Mouse (Mus musculus) ovary, adult 18-20 months (tissue): ENCODE measurements around the gene Evx1.
"Not testable (repeated sequence)": the region's sequence is repeated elsewhere in the genome, so short reads cannot be mapped to it uniquely, and the experiment has no call there.

Experiments
- DNase-seq: peaks from one replicate; pipeline ENCODE4 v3.0.0; 2022; ENCODE audit warnings: low spot score, mixed read lengths

The Evx1 gene

GRCm38 (mm10) chr6:52321826-52322315, 8.6 kb downstream of the Evx1 start:
- no peak for DNase-seq

- DNase-seq, result no peak
Observed at GRCm38 (mm10) chr6:52322721-52323215, 9.5 kb downstream of the Evx1 start.

GRCm38 (mm10) chr6:52323292-52323691, 10.0 kb downstream of the Evx1 start:
- DNase-seq, result no peak

- no peak for DNase-seq
Observed at GRCm38 (mm10) chr6:52324061-52324460, 10.8 kb downstream of the Evx1 start.

- not testable (repeated sequence) for DNase-seq
Observed at GRCm38 (mm10) chr6:52346816-52347215, 33.5 kb downstream of the Evx1 start.

GRCm38 (mm10) chr6:52366021-52366420, 52.7 kb downstream of the Evx1 start:
- DNase-seq, result no peak

- no peak for DNase-seq
Observed at GRCm38 (mm10) chr6:52366533-52366932, 53.2 kb downstream of the Evx1 start.

- DNase-seq, result no peak
Observed at GRCm38 (mm10) chr6:52367067-52367466, 53.8 kb downstream of the Evx1 start.
